Mouse (Mus musculus): ENCODE results near the gene Fam214a. TPM values are rescaled to one million over a fixed set of nuclear protein-coding genes. Genes with fewer than 3 reads are reported as not detected.

Fam214a gene
- polyA plus RNA-seq, 1 experiment from 2014 or later = 28.1 TPM

- Histone ChIP-seq H3K36me3 (replicated peaks; ENCODE audit: control insufficient read depth, insufficient read depth) (no peaks in the 10 kb centered on the region), H3K27me3 (ENCODE audit: control insufficient read depth, insufficient read depth, low read length) (no peaks in the 10 kb centered on the region), H3K9me3 (ENCODE audit: control insufficient read depth, low read length) (peaks cover 4% of the 10 kb centered on the region; the same call in 1 of the 2 replicates), H3K9ac (no peak overlapping the region), H3K4me1 (replicated peaks; ENCODE audit: control insufficient read depth, insufficient read depth, low read length) (0 out of 2 replicates have a peak, but pooled peaks cover under 1% of the 10 kb centered on the region), H3K4me2 (replicated peaks) (no peak overlapping the region), H3K27ac (no peak overlapping the region), H3K4me3 (replicated peaks; ENCODE audit: low read length) (no peak overlapping the region)
- ATAC-seq (ENCODE audit: low FRiP score) (no peak), DNase-seq (ENCODE audit: low spot score) (no peak)
- 95% methylated on average over 12 of the region's 12 CpGs for WGBS
Observed at GRCm38 (mm10) chr9:74920450-74920849, 32.2 kb upstream of the Fam214a start.

DNA sequence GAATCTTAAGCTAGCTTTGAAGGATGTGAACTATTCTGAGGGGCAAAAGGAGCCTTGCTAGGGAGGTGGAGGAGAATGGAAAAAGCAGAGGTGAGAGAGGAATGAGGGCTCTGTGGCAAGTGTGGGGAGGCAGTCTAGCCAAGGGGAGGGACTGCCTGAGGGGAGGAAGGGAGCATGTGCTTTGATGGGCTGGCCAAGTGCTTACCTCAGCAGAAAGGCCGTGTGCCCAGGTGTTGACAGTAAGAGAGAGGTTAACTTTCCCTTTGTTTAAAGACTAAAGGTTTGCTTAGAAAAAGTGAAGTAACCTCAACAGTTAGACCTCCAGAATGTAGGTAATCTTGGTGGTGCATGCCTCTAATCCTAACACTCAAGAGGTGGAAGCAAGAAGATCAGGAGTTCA lies 31.3 kb upstream of the Fam214a start:
- H3K9ac ChIP-seq = no peak overlapping the region
- WGBS = 57% methylated on average over 1 of the region's 1 CpGs
- H3K4me2 ChIP-seq (replicated peaks) = no peak overlapping the region
- H3K4me3 ChIP-seq (replicated peaks; ENCODE audit: low read length) = no peak overlapping the region
- no peaks in the 10 kb centered on the region for H3K36me3 ChIP-seq (replicated peaks; ENCODE audit: control insufficient read depth, insufficient read depth)
- H3K27me3 ChIP-seq (ENCODE audit: control insufficient read depth, insufficient read depth, low read length) = no peaks in the 10 kb centered on the region
- no peak overlapping the region for H3K27ac ChIP-seq
- H3K4me1 ChIP-seq (replicated peaks; ENCODE audit: control insufficient read depth, insufficient read depth, low read length) = 0 out of 2 replicates have a peak, but pooled peaks cover 4% of the 10 kb centered on the region
- DNase-seq (ENCODE audit: low spot score) (no peak), ATAC-seq (ENCODE audit: low FRiP score) (no peak)
- H3K9me3 ChIP-seq (ENCODE audit: control insufficient read depth, low read length) = peaks cover 4% of the 10 kb centered on the region; the same call in 1 of the 2 replicates

- H3K27me3 ChIP-seq (ENCODE audit: control insufficient read depth, insufficient read depth, low read length) = no peaks in the 10 kb centered on the region
- no peaks in the 10 kb centered on the region for H3K9me3 ChIP-seq (ENCODE audit: control insufficient read depth, low read length)
- 0 out of 2 replicates have a peak, but pooled peaks cover 4% of the 10 kb centered on the region for H3K4me1 ChIP-seq (replicated peaks; ENCODE audit: control insufficient read depth, insufficient read depth, low read length)
- DNase-seq (ENCODE audit: low spot score) = no peak
- no peaks in the 10 kb centered on the region for H3K36me3 ChIP-seq (replicated peaks; ENCODE audit: control insufficient read depth, insufficient read depth)
- no peak overlapping the region for H3K4me3 ChIP-seq (replicated peaks; ENCODE audit: low read length)
- no peak overlapping the region for H3K9ac ChIP-seq
- no peak overlapping the region for H3K4me2 ChIP-seq (replicated peaks)
- no peak overlapping the region for H3K27ac ChIP-seq
- no peak for ATAC-seq (ENCODE audit: low FRiP score)
- 80% methylated on average over 3 of the region's 3 CpGs for WGBS
Observed at GRCm38 (mm10) chr9:74922884-74923283, 29.8 kb upstream of the Fam214a start.

DNA sequence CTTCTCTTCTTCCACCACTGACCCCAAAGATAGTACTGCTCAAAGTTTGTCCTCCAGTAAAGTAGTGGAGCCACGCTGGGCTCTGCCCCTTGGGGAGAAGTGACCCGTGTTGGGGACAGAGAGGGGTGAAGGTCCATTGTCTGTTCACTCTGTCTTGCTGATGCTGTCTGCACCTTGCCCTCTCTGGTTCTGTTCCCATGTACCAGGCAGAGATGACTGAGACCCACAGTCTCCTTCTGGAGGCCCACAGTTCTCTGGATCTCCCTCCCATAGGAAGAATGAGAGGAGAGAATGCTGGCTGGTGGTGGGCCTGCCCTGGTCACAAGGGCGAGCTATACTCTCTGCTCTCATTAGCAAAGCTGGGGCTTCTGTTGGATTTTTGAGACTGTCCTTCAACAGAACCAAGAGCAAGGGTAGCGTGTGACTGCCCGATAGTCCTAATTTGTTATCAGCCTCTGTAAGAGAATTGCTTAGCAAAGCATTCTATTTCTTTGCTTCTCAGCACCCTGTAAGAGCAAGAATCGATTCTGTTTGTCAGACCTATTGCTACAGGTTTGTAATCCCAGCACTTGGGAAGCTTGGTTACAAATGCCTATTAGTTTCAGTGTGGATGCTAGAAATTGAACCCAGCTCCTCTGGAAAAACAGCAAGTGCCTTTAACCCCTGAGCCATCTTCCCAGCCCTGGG lies 29.2 kb upstream of the Fam214a start:
- ATAC-seq (ENCODE audit: low FRiP score) (no peak), DNase-seq (ENCODE audit: low spot score) (no peak)
- WGBS = 85% methylated on average over 6 of the region's 6 CpGs
- no peak overlapping the region for H3K9ac ChIP-seq
- no peaks in the 10 kb centered on the region for H3K36me3 ChIP-seq (replicated peaks; ENCODE audit: control insufficient read depth, insufficient read depth)
- no peaks in the 10 kb centered on the region for H3K9me3 ChIP-seq (ENCODE audit: control insufficient read depth, low read length)
- no peak overlapping the region for H3K4me2 ChIP-seq (replicated peaks)
- no peaks in the 10 kb centered on the region for H3K27me3 ChIP-seq (ENCODE audit: control insufficient read depth, insufficient read depth, low read length)
- 0 out of 2 replicates have a peak, but pooled peaks cover 4% of the 10 kb centered on the region for H3K4me1 ChIP-seq (replicated peaks; ENCODE audit: control insufficient read depth, insufficient read depth, low read length)
- H3K4me3 ChIP-seq (replicated peaks; ENCODE audit: low read length) = no peak overlapping the region
- H3K27ac ChIP-seq = no peak overlapping the region

DNA sequence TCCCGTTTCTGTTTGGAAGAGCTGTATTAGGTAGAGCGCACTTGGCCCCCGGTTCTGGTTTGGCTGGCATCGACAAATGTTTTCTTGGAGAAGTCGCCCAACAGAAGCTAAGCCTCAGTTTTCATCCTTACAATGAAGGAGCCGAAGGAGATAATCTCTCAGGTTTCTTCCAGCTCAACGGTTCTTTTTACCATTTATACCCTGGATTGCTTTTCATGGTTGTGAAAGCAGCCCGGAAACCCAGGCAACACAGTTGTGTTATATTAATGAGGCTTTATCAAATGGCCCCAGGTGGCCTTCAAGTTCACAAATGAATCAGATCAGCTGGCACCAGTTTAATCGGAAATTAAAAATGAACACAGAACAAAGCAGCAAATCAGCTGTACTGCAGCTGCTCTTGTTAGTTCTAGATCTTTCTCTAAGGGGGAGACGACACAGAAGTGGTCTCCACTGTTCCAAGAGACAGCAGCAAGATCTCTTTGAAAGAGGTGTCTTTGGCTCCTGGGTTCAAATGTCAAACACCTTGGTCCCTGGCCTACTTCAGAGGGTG lies 27.4 kb upstream of the Fam214a start:
- peak overlapping the region; percentile 58 for H3K27ac ChIP-seq
- 0 out of 2 replicates have a peak, but pooled peaks cover 4% of the 10 kb centered on the region for H3K4me1 ChIP-seq (replicated peaks; ENCODE audit: control insufficient read depth, insufficient read depth, low read length)
- 19% methylated on average over 10 of the region's 10 CpGs for WGBS
- ATAC-seq (ENCODE audit: low FRiP score) (peak; percentile 58; the same call in 1 of the 2 replicates), DNase-seq (ENCODE audit: low spot score) (peak; percentile 61)
- no peak overlapping the region for H3K4me3 ChIP-seq (replicated peaks; ENCODE audit: low read length)
- H3K36me3 ChIP-seq (replicated peaks; ENCODE audit: control insufficient read depth, insufficient read depth) = no peaks in the 10 kb centered on the region
- no peak overlapping the region for H3K4me2 ChIP-seq (replicated peaks)
- no peak overlapping the region for H3K9ac ChIP-seq
- H3K9me3 ChIP-seq (ENCODE audit: control insufficient read depth, low read length) = no peaks in the 10 kb centered on the region
- H3K27me3 ChIP-seq (ENCODE audit: control insufficient read depth, insufficient read depth, low read length) = no peaks in the 10 kb centered on the region

DNA sequence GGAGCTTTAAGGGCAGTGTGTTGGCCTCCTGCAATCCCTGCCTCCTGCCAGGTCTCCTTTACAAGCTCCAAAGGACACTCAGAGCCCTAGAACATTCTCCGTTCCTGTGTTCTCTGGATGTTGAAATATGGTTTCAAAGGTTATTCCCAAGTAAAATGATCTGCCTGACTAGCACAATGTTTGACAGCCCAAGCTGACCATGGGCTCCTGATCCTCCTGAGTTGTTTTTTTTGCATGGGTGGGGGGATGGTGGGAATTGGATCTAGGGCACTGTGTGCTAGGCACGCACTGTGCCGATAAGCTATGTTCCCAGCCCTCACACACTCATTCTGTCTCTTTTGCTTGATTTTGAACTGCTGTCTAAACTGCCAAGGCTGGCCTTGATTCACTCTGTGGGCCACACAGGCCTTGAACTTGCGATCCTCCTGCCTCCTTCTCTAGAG lies 22.7 kb upstream of the Fam214a start:
- no peaks in the 10 kb centered on the region for H3K27me3 ChIP-seq (ENCODE audit: control insufficient read depth, insufficient read depth, low read length)
- H3K27ac ChIP-seq = no peak overlapping the region
- ATAC-seq (ENCODE audit: low FRiP score) (no peak), DNase-seq (ENCODE audit: low spot score) (no peak)
- WGBS = 92% methylated on average over 4 of the region's 4 CpGs
- no peaks in the 10 kb centered on the region for H3K9me3 ChIP-seq (ENCODE audit: control insufficient read depth, low read length)
- H3K36me3 ChIP-seq (replicated peaks; ENCODE audit: control insufficient read depth, insufficient read depth) = no peaks in the 10 kb centered on the region
- 0 out of 2 replicates have a peak, but pooled peaks cover 4% of the 10 kb centered on the region for H3K4me1 ChIP-seq (replicated peaks; ENCODE audit: control insufficient read depth, insufficient read depth, low read length)
- no peak overlapping the region for H3K9ac ChIP-seq
- H3K4me3 ChIP-seq (replicated peaks; ENCODE audit: low read length) = no peak overlapping the region
- H3K4me2 ChIP-seq (replicated peaks) = no peak overlapping the region

GRCm38 (mm10) chr9:74930653-74931052 lies 22.0 kb upstream of the Fam214a start:
- Histone ChIP-seq H3K27ac (no peak overlapping the region), H3K4me3 (replicated peaks; ENCODE audit: low read length) (no peak overlapping the region), H3K9me3 (ENCODE audit: control insufficient read depth, low read length) (no peaks in the 10 kb centered on the region), H3K27me3 (ENCODE audit: control insufficient read depth, insufficient read depth, low read length) (no peaks in the 10 kb centered on the region), H3K4me1 (replicated peaks; ENCODE audit: control insufficient read depth, insufficient read depth, low read length) (0 out of 2 replicates have a peak, but pooled peaks cover 1% of the 10 kb centered on the region), H3K9ac (no peak overlapping the region), H3K4me2 (replicated peaks) (no peak overlapping the region), H3K36me3 (replicated peaks; ENCODE audit: control insufficient read depth, insufficient read depth) (no peaks in the 10 kb centered on the region)
- WGBS = 73% methylated on average over 5 of the region's 5 CpGs
- DNase-seq (ENCODE audit: low spot score) (no peak), ATAC-seq (ENCODE audit: low FRiP score) (no peak)

DNA sequence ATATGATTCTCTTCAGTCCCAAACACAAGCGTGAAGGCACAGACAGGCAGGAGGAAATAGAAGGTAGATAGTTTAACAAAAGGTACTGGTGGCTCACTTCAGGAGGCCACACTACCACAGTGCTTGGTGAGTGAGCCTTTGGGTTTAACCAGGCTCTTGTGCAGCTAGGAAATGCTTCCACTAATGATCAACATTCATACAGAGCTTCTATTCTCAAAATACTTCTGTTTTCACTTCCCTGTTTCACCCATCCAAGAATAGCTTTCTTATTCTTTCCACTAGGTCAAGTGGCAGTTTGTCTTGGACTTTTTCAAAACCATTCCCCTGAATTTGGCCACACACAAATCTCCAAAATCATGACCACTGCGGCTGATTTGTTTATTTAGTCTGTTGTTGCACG lies 17.4 kb upstream of the Fam214a start:
- Histone ChIP-seq H3K36me3 (replicated peaks; ENCODE audit: control insufficient read depth, insufficient read depth) (no peaks in the 10 kb centered on the region), H3K9me3 (ENCODE audit: control insufficient read depth, low read length) (no peaks in the 10 kb centered on the region), H3K27ac (no peak overlapping the region), H3K4me2 (replicated peaks) (no peak overlapping the region), H3K4me3 (replicated peaks; ENCODE audit: low read length) (no peak overlapping the region), H3K27me3 (ENCODE audit: control insufficient read depth, insufficient read depth, low read length) (no peaks in the 10 kb centered on the region), H3K9ac (no peak overlapping the region), H3K4me1 (replicated peaks; ENCODE audit: control insufficient read depth, insufficient read depth, low read length) (no peaks in the 10 kb centered on the region)
- WGBS = 83% methylated on average over 3 of the region's 3 CpGs
- ATAC-seq (ENCODE audit: low FRiP score) (no peak), DNase-seq (ENCODE audit: low spot score) (no peak)

GRCm38 (mm10) chr9:74937761-74938160 lies 14.9 kb upstream of the Fam214a start:
- WGBS = 92% methylated on average over 3 of the region's 3 CpGs

More at GRCm38 (mm10) chr9:74937761-74938160, 14.9 kb upstream of the Fam214a start:
- DNase-seq (ENCODE audit: low spot score) = no peak
- no peaks in the 10 kb centered on the region for H3K27me3 ChIP-seq (ENCODE audit: control insufficient read depth, insufficient read depth, low read length)
- no peak overlapping the region for H3K4me3 ChIP-seq (replicated peaks; ENCODE audit: low read length)
- H3K4me1 ChIP-seq (replicated peaks; ENCODE audit: control insufficient read depth, insufficient read depth, low read length) = no peaks in the 10 kb centered on the region
- no peak overlapping the region for H3K27ac ChIP-seq
- no peaks in the 10 kb centered on the region for H3K36me3 ChIP-seq (replicated peaks; ENCODE audit: control insufficient read depth, insufficient read depth)
- H3K4me2 ChIP-seq (replicated peaks) = no peak overlapping the region
- no peak overlapping the region for H3K9ac ChIP-seq
- ATAC-seq (ENCODE audit: low FRiP score) = no peak
- H3K9me3 ChIP-seq (ENCODE audit: control insufficient read depth, low read length) = no peaks in the 10 kb centered on the region

Measured in hindbrain, embryonic 14.5 days (tissue).